Mouse (Mus musculus): ENCODE measurements at regions not wholly inside any gene's neighbourhood (a gene's known extent, or its start where the extent isn't known, plus 50 kb on each side); places are given as distances from the start of the nearest gene placed in this dataset.

DNA sequence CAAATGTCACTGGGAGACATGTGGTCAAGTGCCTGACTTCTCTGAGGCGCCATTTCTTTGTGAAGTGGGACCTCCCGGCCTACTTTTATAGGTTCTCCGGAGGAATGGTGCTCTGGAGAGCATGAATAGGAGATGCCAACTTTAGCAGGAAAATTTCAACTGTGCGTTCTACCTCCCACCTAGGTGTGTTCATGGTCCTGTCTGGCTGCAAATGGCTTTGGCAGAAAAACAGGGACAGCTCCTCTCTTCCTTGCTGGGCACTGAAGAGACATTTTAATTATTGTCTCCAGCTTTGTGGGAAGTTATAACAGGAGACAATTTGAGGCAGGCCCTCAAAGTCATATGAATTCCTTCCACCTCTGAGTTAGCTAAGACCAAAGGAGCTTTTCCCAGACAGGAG, 190.6 kb upstream of the Sfrp2 start:
- TF ChIP-seq POLR2A (IDR thresholded peaks at IDR 0.05; ENCODE audit: borderline replicate concordance, control insufficient read depth, low read depth, low read length) (no peak), CTCF (IDR thresholded peaks at IDR 0.05; ENCODE audit: control insufficient read depth, insufficient read depth, low read length) (no peak)
- Histone ChIP-seq H3K4me3 (replicated peaks; ENCODE audit: control insufficient read depth, low read depth, low read length) (no peak overlapping the region), H3K4me1 (ENCODE audit: control insufficient read depth, insufficient read depth, low read length) (no peaks in the 10 kb centered on the region), H3K27ac (ENCODE audit: control insufficient read depth, insufficient read depth, low read depth, low read length, poor library complexity) (no peak overlapping the region)
- WGBS: 60% methylated on average over 4 of the region's 4 CpGs

DNA sequence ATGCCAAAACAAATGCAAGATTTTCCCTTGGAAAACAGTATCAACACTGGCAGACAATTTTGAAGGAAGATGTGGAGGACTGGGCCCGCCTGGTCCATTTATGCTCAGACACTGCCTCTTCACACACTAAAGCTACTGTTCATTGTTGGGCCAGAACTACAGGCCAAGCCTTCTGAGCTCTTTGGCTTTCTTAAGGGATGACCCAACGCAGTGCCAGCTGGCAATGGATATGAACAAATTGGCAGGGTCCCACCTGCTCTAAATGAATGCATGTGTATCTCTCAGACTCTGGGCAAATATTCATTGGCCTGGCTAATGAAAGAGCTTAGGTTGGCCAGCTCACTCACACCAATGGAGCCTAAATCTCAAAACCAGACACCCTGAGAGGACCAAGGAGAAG, 190.0 kb upstream of the Sfrp2 start:
- no peak overlapping the region for H3K4me3 ChIP-seq (replicated peaks; ENCODE audit: control insufficient read depth, low read depth, low read length)
- WGBS: 74% methylated on average over 2 of the region's 2 CpGs
- no peaks in the 10 kb centered on the region for H3K4me1 ChIP-seq (ENCODE audit: control insufficient read depth, insufficient read depth, low read length)
- TF ChIP-seq POLR2A (IDR thresholded peaks at IDR 0.05; ENCODE audit: borderline replicate concordance, control insufficient read depth, low read depth, low read length) (no peak), CTCF (IDR thresholded peaks at IDR 0.05; ENCODE audit: control insufficient read depth, insufficient read depth, low read length) (no peak)
- H3K27ac ChIP-seq (ENCODE audit: control insufficient read depth, insufficient read depth, low read depth, low read length, poor library complexity): no peak overlapping the region

DNA sequence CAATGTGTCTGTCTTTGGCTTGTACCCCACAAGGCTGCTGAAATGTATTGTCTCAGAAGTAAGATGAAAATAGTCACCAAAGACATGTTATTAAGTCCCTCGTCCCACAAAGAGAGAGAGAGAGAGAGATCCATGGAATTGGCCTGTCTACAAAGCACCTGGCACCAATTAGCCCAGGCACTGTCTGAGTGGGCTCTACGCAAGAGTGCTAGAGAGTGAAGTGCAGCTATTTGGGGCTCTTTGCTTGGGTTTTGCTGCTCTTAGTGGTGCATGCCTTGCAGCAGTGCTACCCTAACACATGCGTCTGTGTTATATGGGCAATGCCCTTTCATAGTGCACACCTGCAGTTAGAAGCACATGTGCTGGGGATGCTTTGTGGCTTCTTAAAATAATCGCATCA, 185.4 kb upstream of the Sfrp2 start:
- Histone ChIP-seq H3K4me3 (replicated peaks; ENCODE audit: control insufficient read depth, low read depth, low read length) (no peak overlapping the region), H3K27ac (ENCODE audit: control insufficient read depth, insufficient read depth, low read depth, low read length, poor library complexity) (no peak overlapping the region), H3K4me1 (ENCODE audit: control insufficient read depth, insufficient read depth, low read length) (no peaks in the 10 kb centered on the region)
- no peak for TF ChIP-seq CTCF (IDR thresholded peaks at IDR 0.05; ENCODE audit: control insufficient read depth, insufficient read depth, low read length)
- no peak for TF ChIP-seq POLR2A (IDR thresholded peaks at IDR 0.05; ENCODE audit: borderline replicate concordance, control insufficient read depth, low read depth, low read length)
- 82% methylated on average over 4 of the region's 4 CpGs for WGBS

DNA sequence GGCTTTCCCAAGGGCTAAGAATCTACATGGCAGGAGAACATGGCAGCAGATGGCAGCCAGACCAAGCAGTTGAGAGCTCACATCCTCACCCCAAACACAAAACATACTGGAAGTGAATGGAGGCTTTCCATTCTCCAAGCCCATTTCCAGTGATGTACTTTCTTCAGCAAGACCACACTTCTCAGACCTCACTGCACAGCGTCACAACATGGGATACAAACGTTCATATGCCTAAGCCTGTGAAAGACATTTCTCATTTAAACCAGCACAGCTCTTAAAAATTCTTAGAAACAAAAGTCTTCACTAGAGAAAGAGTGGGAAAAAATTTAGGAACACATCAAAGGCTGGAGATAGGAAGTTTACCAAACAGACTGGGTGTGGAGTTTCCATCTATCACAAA, 183.9 kb upstream of the Sfrp2 start:
- WGBS: 87% methylated on average over 2 of the region's 2 CpGs
- no peaks in the 10 kb centered on the region for H3K4me1 ChIP-seq (ENCODE audit: control insufficient read depth, insufficient read depth, low read length)
- no peak for TF ChIP-seq CTCF (IDR thresholded peaks at IDR 0.05; ENCODE audit: control insufficient read depth, insufficient read depth, low read length)
- TF ChIP-seq POLR2A (IDR thresholded peaks at IDR 0.05; ENCODE audit: borderline replicate concordance, control insufficient read depth, low read depth, low read length): no peak
- H3K4me3 ChIP-seq (replicated peaks; ENCODE audit: control insufficient read depth, low read depth, low read length): no peak overlapping the region
- H3K27ac ChIP-seq (ENCODE audit: control insufficient read depth, insufficient read depth, low read depth, low read length, poor library complexity): no peak overlapping the region

DNA sequence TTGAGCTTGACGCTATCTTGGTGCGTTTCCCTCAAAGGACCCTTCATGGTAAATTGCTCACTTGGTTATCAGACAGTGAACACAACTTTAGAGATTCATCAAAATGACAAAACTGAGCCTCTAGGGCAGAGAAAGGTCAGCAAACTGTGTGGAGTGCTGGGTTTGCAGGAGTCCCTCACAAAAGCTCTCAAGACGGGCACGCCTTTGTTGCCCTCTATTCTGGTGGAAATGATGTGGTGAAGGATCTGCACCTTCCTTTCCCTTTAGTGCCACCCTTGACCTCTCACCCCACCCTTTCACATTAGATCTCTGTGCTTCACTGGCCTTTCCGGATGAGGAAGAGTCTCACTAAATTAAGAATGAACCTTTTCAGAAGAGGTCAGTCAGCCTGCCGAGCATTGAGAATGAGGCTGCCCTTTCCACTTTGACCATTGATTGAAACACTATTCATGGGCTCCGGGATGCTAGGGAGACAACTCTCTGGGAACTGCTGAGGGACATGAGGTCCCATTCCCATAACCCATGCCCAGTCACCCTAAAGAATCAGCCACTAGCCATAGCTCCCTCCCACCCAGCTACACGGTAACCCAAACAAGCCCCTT, 182.9 kb upstream of the Sfrp2 start:
- no peak overlapping the region for H3K4me3 ChIP-seq (replicated peaks; ENCODE audit: control insufficient read depth, low read depth, low read length)
- 82% methylated on average over 8 of the region's 8 CpGs for WGBS
- TF ChIP-seq POLR2A (IDR thresholded peaks at IDR 0.05; ENCODE audit: borderline replicate concordance, control insufficient read depth, low read depth, low read length) (no peak), CTCF (IDR thresholded peaks at IDR 0.05; ENCODE audit: control insufficient read depth, insufficient read depth, low read length) (no peak)
- no peak overlapping the region for H3K27ac ChIP-seq (ENCODE audit: control insufficient read depth, insufficient read depth, low read depth, low read length, poor library complexity)
- no peaks in the 10 kb centered on the region for H3K4me1 ChIP-seq (ENCODE audit: control insufficient read depth, insufficient read depth, low read length)

DNA sequence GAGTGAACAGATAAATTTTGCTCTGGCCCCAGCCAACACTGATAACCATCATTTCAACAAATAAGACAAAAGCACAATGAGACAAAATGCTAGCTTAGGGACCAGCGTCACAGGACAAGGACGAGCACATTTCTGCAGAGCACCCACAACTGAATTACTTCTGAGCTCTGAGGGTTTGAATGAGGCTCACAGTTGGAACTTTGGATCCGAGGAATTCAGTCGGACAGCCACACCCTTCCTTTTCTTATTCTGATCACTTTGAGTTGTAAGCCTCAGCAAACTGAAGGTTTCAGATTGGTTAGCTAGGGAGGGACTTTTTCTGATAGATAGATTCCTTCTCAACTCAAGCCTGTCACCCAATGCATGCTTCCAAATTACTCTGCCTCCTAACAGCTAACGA, 180.0 kb upstream of the Sfrp2 start:
- Histone ChIP-seq H3K4me3 (replicated peaks; ENCODE audit: control insufficient read depth, low read depth, low read length) (no peak overlapping the region), H3K4me1 (ENCODE audit: control insufficient read depth, insufficient read depth, low read length) (no peaks in the 10 kb centered on the region)
- 81% methylated on average over 5 of the region's 5 CpGs for WGBS

DNA sequence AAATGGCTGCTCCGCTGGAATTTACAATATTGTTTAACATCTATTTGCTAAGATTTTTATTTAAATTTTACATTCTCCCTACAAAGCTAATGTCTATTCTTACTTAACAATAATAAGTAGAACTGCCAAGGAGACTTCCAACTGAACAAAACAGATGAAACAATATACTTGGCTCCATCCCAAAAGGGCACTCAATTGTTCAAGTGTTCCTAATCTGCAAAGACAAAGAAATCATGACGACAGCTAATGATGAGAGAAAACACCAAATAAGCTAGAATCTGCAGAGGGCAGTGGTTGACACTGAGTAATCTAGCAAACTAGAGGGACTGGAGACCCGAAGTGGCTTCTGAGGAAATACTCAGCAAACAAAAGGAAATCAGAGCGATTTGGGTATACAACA, 179.6 kb upstream of the Sfrp2 start:
- Histone ChIP-seq H3K4me1 (ENCODE audit: control insufficient read depth, insufficient read depth, low read length) (no peaks in the 10 kb centered on the region), H3K27ac (ENCODE audit: control insufficient read depth, insufficient read depth, low read depth, low read length, poor library complexity) (no peak overlapping the region), H3K4me3 (replicated peaks; ENCODE audit: control insufficient read depth, low read depth, low read length) (no peak overlapping the region)
- TF ChIP-seq CTCF (IDR thresholded peaks at IDR 0.05; ENCODE audit: control insufficient read depth, insufficient read depth, low read length): no peak
- TF ChIP-seq POLR2A (IDR thresholded peaks at IDR 0.05; ENCODE audit: borderline replicate concordance, control insufficient read depth, low read depth, low read length): no peak
- WGBS: 74% methylated on average over 4 of the region's 4 CpGs

More for the DNA sequence above, 180.0 kb upstream of the Sfrp2 start:
- no peak for TF ChIP-seq CTCF (IDR thresholded peaks at IDR 0.05; ENCODE audit: control insufficient read depth, insufficient read depth, low read length)
- no peak for TF ChIP-seq POLR2A (IDR thresholded peaks at IDR 0.05; ENCODE audit: borderline replicate concordance, control insufficient read depth, low read depth, low read length)
- no peak overlapping the region for H3K27ac ChIP-seq (ENCODE audit: control insufficient read depth, insufficient read depth, low read depth, low read length, poor library complexity)

DNA sequence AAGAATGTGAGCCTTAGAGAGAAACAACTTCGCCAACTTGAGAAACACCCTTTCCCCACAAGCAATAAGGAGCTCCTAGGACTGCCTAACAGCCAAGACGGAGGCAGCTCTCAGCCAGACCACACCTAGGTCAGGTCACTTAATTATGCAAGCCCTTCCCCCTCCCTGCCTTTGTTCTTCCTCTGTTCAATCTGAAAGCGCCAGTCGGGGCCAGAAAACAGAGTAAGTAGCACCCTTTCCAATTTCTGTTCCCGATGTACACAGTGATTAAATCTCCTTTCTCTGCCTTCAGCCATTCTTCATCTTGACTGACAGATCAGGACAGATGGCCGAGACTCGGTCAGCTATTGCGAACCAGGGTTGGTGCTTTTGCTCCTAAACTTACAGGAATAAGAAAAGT, 177.0 kb upstream of the Sfrp2 start:
- H3K4me3 ChIP-seq (replicated peaks; ENCODE audit: control insufficient read depth, low read depth, low read length): no peak overlapping the region
- H3K4me1 ChIP-seq (ENCODE audit: control insufficient read depth, insufficient read depth, low read length): no peaks in the 10 kb centered on the region
- H3K27ac ChIP-seq (ENCODE audit: control insufficient read depth, insufficient read depth, low read depth, low read length, poor library complexity): no peak overlapping the region
- 54% methylated on average over 8 of the region's 8 CpGs for WGBS
- TF ChIP-seq POLR2A (IDR thresholded peaks at IDR 0.05; ENCODE audit: borderline replicate concordance, control insufficient read depth, low read depth, low read length) (no peak), CTCF (IDR thresholded peaks at IDR 0.05; ENCODE audit: control insufficient read depth, insufficient read depth, low read length) (no peak)

DNA sequence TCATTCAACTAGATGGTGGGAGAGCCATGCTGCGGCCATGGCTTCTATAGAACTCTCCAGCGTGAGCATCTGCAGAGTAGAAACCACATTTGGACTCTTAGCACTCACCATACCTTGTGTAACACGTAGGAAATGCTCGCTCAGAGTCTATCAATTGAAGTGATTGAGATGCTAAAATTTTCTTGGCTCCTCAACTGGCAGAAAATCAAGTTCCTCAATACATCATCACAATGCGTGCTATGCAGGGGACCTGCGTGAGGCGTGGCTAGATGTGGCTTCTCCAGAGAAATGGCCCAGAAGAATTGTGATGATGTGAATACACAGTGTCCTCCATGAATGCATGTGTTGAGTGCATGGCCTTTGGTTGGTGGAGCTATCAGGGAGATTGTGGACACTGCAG, 174.9 kb upstream of the Sfrp2 start:
- Histone ChIP-seq H3K4me3 (replicated peaks; ENCODE audit: control insufficient read depth, low read depth, low read length) (no peak overlapping the region), H3K27ac (ENCODE audit: control insufficient read depth, insufficient read depth, low read depth, low read length, poor library complexity) (no peak overlapping the region), H3K4me1 (ENCODE audit: control insufficient read depth, insufficient read depth, low read length) (no peaks in the 10 kb centered on the region)
- 80% methylated on average over 7 of the region's 7 CpGs for WGBS
- TF ChIP-seq CTCF (IDR thresholded peaks at IDR 0.05; ENCODE audit: control insufficient read depth, insufficient read depth, low read length) (no peak), POLR2A (IDR thresholded peaks at IDR 0.05; ENCODE audit: borderline replicate concordance, control insufficient read depth, low read depth, low read length) (no peak)
